Mouse (Mus musculus): ENCODE measurements around the gene Sv2a. TPM values are rescaled to one million over a fixed set of nuclear protein-coding genes. Genes with fewer than 3 reads are reported as not detected.
"Not testable (repeated sequence)": the region's sequence is repeated elsewhere in the genome, so short reads cannot be mapped to it uniquely, and the experiment has no call there.

Gene Sv2a
- total and polyA plus RNA-seq, 2 experiments from 2014 or later = 10.8 to 15.4 TPM

GRCm38 (mm10) chr3:96209242-96209641, 28.3 kb downstream of the Sv2a start:
- no peak overlapping the region for H3K4me3 ChIP-seq (ENCODE audit: low read depth, low read length)
- H3K9me3 ChIP-seq (replicated peaks; ENCODE audit: control insufficient read depth, low read length) = no peaks in the 10 kb centered on the region
- WGBS = 24% methylated on average over 15 of the region's 15 CpGs
- H3K27me3 ChIP-seq (ENCODE audit: control insufficient read depth, insufficient read depth, low read length) = no peaks in the 10 kb centered on the region
- no peaks in the 10 kb centered on the region for H3K36me3 ChIP-seq (replicated peaks; ENCODE audit: control insufficient read depth, insufficient read depth, low read length)
- H3K9ac ChIP-seq (replicated peaks; ENCODE audit: low read depth, low read length) = no peak overlapping the region
- ATAC-seq (ENCODE audit: insufficient read depth, low read depth) (no peak), DNase-seq (ENCODE audit: low spot score) (no peak)
- no peaks in the 10 kb centered on the region for H3K4me1 ChIP-seq (ENCODE audit: control insufficient read depth, insufficient read depth)
- no peak for TF ChIP-seq EP300 (IDR thresholded peaks at IDR 0.05; ENCODE audit: low read depth)
- TF ChIP-seq CTCF (IDR thresholded peaks at IDR 0.05; ENCODE audit: low read depth) = peak; percentile 27
- H3K27ac ChIP-seq (ENCODE audit: low read depth) = no peak overlapping the region
- H3K4me2 ChIP-seq (ENCODE audit: low read depth, low read length) = no peak overlapping the region

- peak; percentile 10; the same call in 1 of the 2 replicates for ATAC-seq (ENCODE audit: insufficient read depth, low read depth)
Observed at GRCm38 (mm10) chr3:96219191-96219641, 38.3 kb downstream of the Sv2a start.

GRCm38 (mm10) chr3:96219661-96220130, 38.7 kb downstream of the Sv2a start, which contains the start of the genes Bola1 and Hist2h2ab:
Gene Bola1, minus strand, starts transcription at chr3:96219709.
Gene Hist2h2ab, plus strand, starts transcription at chr3:96219865.
- Histone ChIP-seq H3K4me3 (ENCODE audit: low read depth, low read length) (peak within 1 kb of the TSS; percentile 64), H3K27ac (ENCODE audit: low read depth) (peak within 1 kb of the TSS; percentile 96), H3K9me3 (replicated peaks; ENCODE audit: control insufficient read depth, low read length) (no peaks in the 10 kb centered on the region), H3K4me1 (ENCODE audit: control insufficient read depth, insufficient read depth) (peaks cover 26% of the 10 kb centered on the region), H3K36me3 (replicated peaks; ENCODE audit: control insufficient read depth, insufficient read depth, low read length) (no peaks in the 10 kb centered on the region), H3K9ac (replicated peaks; ENCODE audit: low read depth, low read length) (peak within 1 kb of the TSS; percentile 83), H3K27me3 (ENCODE audit: control insufficient read depth, insufficient read depth, low read length) (no peaks in the 10 kb centered on the region), H3K4me2 (ENCODE audit: low read depth, low read length) (peak within 1 kb of the TSS; percentile 82)
- peak; percentile 97 for DNase-seq (ENCODE audit: low spot score)
- TF ChIP-seq CTCF (IDR thresholded peaks at IDR 0.05; ENCODE audit: low read depth) = no peak
- TF ChIP-seq EP300 (IDR thresholded peaks at IDR 0.05; ENCODE audit: low read depth) = peak; percentile 68
- ATAC-seq (ENCODE audit: insufficient read depth, low read depth) = peak; percentile 76
- under 1% methylated on average over 36 of the region's 37 CpGs for WGBS

More at GRCm38 (mm10) chr3:96219191-96219641, 38.3 kb downstream of the Sv2a start:
- no peaks in the 10 kb centered on the region for H3K9me3 ChIP-seq (replicated peaks; ENCODE audit: control insufficient read depth, low read length)
- peak overlapping the region; percentile 82 for H3K4me2 ChIP-seq (ENCODE audit: low read depth, low read length)
- no peaks in the 10 kb centered on the region for H3K27me3 ChIP-seq (ENCODE audit: control insufficient read depth, insufficient read depth, low read length)
- H3K9ac ChIP-seq (replicated peaks; ENCODE audit: low read depth, low read length) = peak overlapping the region; percentile 83
- peaks cover 24% of the 10 kb centered on the region for H3K4me1 ChIP-seq (ENCODE audit: control insufficient read depth, insufficient read depth)
- no peak for DNase-seq (ENCODE audit: low spot score)
- peak overlapping the region; percentile 64 for H3K4me3 ChIP-seq (ENCODE audit: low read depth, low read length)
- peak; percentile 30; the same call in 1 of the 2 replicates for TF ChIP-seq CTCF (IDR thresholded peaks at IDR 0.05; ENCODE audit: low read depth)
- no peak for TF ChIP-seq EP300 (IDR thresholded peaks at IDR 0.05; ENCODE audit: low read depth)
- WGBS = 0% methylated on average over 12 of the region's 12 CpGs
- H3K36me3 ChIP-seq (replicated peaks; ENCODE audit: control insufficient read depth, insufficient read depth, low read length) = no peaks in the 10 kb centered on the region
- peak overlapping the region; percentile 96 for H3K27ac ChIP-seq (ENCODE audit: low read depth)

- not testable (repeated sequence) for ATAC-seq (ENCODE audit: insufficient read depth, low read depth); H3K27me3 ChIP-seq (ENCODE audit: control insufficient read depth, insufficient read depth, low read length); H3K36me3 ChIP-seq (replicated peaks; ENCODE audit: control insufficient read depth, insufficient read depth, low read length); H3K9me3 ChIP-seq (replicated peaks; ENCODE audit: control insufficient read depth, low read length); DNase-seq (ENCODE audit: low spot score)
- Histone ChIP-seq H3K27ac (ENCODE audit: low read depth) (peak overlapping the region; percentile 96), H3K4me1 (ENCODE audit: control insufficient read depth, insufficient read depth) (peaks cover 30% of the 10 kb centered on the region), H3K4me2 (ENCODE audit: low read depth, low read length) (peak overlapping the region; percentile 82), H3K9ac (replicated peaks; ENCODE audit: low read depth, low read length) (peak overlapping the region; percentile 83), H3K4me3 (ENCODE audit: low read depth, low read length) (peak overlapping the region; percentile 64)
- WGBS = under 1% methylated on average over 26 of the region's 47 CpGs
Observed at GRCm38 (mm10) chr3:96220131-96220764, 39.3 kb downstream of the Sv2a start.

GRCm38 (mm10) chr3:96220765-96221639, 40.1 kb downstream of the Sv2a start, which contains the start of the genes Hist2h2ac and Hist2h2be:
Gene Hist2h2ac, minus strand, starts transcription at chr3:96220880.
Gene Hist2h2be, plus strand, starts transcription at chr3:96221119.
- Histone ChIP-seq H3K9me3 (replicated peaks; ENCODE audit: control insufficient read depth, low read length) (no peaks in the 10 kb centered on the region), H3K4me3 (ENCODE audit: low read depth, low read length) (peak within 1 kb of the TSS; percentile 64), H3K4me1 (ENCODE audit: control insufficient read depth, insufficient read depth) (peaks cover 32% of the 10 kb centered on the region), H3K36me3 (replicated peaks; ENCODE audit: control insufficient read depth, insufficient read depth, low read length) (no peaks in the 10 kb centered on the region), H3K27me3 (ENCODE audit: control insufficient read depth, insufficient read depth, low read length) (no peaks in the 10 kb centered on the region), H3K27ac (ENCODE audit: low read depth) (peak within 1 kb of the TSS; percentile 96), H3K4me2 (ENCODE audit: low read depth, low read length) (peak within 1 kb of the TSS; percentile 82), H3K9ac (replicated peaks; ENCODE audit: low read depth, low read length) (peak within 1 kb of the TSS; percentile 83)
- peak; percentile 99 for DNase-seq (ENCODE audit: low spot score)
- TF ChIP-seq EP300 (IDR thresholded peaks at IDR 0.05; ENCODE audit: low read depth) (peak; percentile 71; the same call in 1 of the 2 replicates), CTCF (IDR thresholded peaks at IDR 0.05; ENCODE audit: low read depth) (no peak; the same call in 1 of the 2 replicates)
- peak; percentile 89 for ATAC-seq (ENCODE audit: insufficient read depth, low read depth)
- WGBS = under 1% methylated on average over 43 of the region's 43 CpGs
